Mouse (Mus musculus) heart, postnatal 25 days (tissue): ENCODE results near the gene Wasf3. TPM values are rescaled to one million over a fixed set of nuclear protein-coding genes. Genes with fewer than 3 reads are reported as not detected.
"Not testable (repeated sequence)": the region's sequence is repeated elsewhere in the genome, so short reads cannot be mapped to it uniquely, and the experiment has no call there.

Experiments used
- DNase-seq: peaks from one replicate; pipeline ENCODE4 v3.0.0; 2022; ENCODE audit warnings: low spot score
- intact Hi-C: fragments of 180-260 bp; cut with DNase I; formaldehyde crosslinking; loops from one replicate; pipeline ENCODE4 v1.15.1; 2025
- total RNA-seq, 2 experiments: library from RNA; stranded (reverse); gene quantifications; 2 replicates each; pipeline ENCODE4 v1.2.3; 2021

Gene Wasf3
- total RNA-seq, 2 experiments from 2014 or later = 0.44 to 0.48 TPM

- no peak for DNase-seq
These were observed 50.5 kb downstream of the Wasf3 start for GRCm38 (mm10) chr5:146435316-146435715.

DNA sequence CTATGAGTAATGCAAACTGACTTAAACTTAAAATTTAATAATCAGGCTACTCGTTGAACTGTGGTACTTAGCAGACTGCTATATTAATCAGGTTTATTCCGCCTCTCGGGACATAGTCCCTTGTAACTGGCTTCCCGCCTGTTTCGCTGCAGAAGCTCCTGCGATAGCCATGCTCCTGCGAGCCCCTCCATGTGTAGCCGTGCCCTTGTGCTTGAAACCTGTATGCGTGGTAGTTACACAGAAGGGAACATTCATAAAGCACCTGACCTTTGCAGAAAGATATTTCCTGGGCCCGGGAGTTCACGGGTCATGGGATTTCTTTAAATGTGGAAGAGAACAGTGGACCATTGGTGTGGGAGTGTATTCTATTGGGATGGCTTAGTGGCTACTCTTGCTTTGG is 52.0 kb downstream of the Wasf3 start:
- no peak for DNase-seq
- intact Hi-C loops = no loop called here

More at GRCm38 (mm10) chr5:146435316-146435715, 50.5 kb downstream of the Wasf3 start:
- intact Hi-C loops = no loop called here

GRCm38 (mm10) chr5:146439152-146439781 is 54.5 kb downstream of the Wasf3 start:
- intact Hi-C loops = no loop called here

GRCm38 (mm10) chr5:146440273-146440672 is 55.5 kb downstream of the Wasf3 start:
- intact Hi-C loops = no loop called here
- DNase-seq = no peak

More at GRCm38 (mm10) chr5:146439152-146439781, 54.5 kb downstream of the Wasf3 start:
- DNase-seq = no peak

- intact Hi-C loops = no loop called here
- DNase-seq = no peak
These were observed 58.0 kb downstream of the Wasf3 start for GRCm38 (mm10) chr5:146442767-146443166.

GRCm38 (mm10) chr5:146446633-146447032 is 61.8 kb downstream of the Wasf3 start:
- DNase-seq = no peak
- intact Hi-C loops = no loop called here

DNA sequence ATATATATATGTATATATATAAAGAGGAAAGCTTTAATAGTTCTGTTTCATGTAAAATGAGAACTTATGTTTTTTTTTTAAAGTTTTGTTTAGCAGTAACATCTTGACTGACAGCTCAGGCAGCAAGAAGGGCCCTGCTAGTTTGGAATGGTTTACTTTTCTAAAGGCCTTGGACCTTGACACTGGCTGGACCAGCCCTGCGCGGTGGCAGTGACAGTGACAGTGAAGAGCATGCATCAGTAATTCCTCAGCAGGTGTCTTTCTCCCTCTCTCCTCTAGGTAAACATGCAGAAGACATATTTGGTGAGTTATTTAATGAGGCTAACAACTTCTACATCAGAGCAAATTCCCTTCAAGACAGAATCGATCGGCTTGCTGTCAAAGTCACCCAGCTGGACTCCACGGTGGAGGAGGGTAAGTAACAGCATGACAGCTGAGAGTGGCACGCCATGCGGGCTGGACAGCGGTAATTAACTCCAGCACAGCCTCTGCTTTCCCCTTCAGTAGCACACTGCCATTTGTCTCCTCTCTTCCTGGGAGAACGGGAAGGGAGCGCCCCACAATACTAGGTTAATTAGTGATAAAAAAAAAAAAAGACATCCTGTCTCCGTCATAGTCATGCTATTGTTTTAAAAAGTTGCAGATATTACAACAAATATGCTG is 66.9 kb downstream of the Wasf3 start:
- intact Hi-C loops = no loop called here
- no peak for DNase-seq

- DNase-seq = no peak
- intact Hi-C loops = no loop called here
These were observed 68.8 kb downstream of the Wasf3 start for GRCm38 (mm10) chr5:146453556-146453955.

DNA sequence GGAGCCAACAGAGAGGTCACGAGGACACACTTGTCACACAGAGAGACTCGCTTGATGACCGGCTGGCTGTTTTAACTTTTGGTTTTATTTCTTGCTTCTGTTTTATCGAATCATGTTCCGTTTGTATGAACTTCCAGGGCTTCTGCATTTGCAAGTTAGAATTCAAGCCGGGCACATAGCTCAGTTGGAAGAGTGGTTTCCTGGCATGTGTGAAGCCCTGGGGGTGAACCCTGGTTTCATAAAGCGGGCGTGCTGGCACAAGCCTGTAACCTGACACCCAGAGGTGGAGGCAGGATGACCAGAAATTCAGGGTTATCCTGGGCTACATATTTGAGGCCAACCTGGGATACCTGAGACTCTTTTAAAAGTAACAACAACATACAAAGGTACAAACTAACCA is 76.8 kb downstream of the Wasf3 start:
- no peak for DNase-seq
- intact Hi-C loops = no loop called here

DNA sequence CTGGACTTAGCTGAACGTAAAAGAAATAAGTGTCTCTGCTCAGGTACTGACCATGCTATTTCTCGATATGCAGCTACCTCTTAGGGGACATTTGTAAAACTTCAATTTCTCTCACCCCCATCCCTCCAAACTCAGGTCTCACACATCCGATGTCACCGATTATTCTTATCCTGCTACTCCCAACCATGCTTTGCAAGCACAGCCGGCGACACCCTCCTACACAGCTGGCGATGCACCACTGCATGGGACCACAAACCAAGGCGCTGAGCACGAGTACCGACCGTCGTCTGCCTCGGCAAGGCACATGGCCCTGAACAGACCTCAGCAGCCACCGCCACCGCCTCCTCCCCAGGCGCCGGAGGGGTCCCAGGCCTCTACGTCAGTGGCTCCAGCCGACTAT is 81.9 kb downstream of the Wasf3 start:
- no peak for DNase-seq
- intact Hi-C loops = no loop called here

DNA sequence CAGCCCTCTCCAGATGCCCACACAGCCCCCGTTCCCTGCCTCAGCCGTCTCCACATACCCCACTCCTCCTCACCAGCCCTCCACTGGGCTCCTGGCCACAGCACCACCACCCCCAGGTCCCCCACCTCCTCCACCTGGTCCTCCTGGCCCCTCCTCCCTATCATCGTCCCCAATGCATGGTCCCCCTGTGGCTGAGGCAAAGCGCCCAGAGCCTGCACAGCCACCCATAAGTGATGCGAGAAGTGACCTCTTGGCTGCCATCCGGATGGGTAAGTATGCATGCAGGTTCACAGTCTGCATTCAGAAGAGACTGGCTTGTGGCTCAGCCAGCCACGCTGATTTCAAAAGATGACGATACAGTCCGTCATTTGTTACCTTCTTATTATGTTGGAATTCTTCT is 83.5 kb downstream of the Wasf3 start:
- intact Hi-C loops = no loop called here

DNA sequence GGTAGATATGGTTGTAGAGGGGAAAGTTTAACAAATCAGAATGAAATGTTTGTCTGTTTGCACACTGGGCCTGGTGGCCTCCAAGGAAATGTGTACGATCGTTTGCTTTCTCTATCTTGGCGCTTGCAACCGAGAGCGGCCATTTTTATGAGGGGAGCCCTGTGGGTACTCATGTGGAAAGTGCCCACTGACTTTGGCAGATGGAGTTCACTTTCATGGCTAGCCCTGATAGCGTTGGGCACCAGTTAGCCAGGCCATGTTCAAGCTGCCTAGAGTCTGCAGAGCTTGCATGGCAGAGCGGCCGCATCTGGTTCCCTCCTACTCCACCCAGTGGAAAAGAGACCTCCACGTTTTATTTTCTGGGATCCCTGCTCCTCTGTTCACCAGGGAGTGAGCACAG is 86.0 kb downstream of the Wasf3 start:
- intact Hi-C loops = no loop called here
- DNase-seq = no peak

More for the DNA sequence above, 83.5 kb downstream of the Wasf3 start:
- no peak for DNase-seq

DNA sequence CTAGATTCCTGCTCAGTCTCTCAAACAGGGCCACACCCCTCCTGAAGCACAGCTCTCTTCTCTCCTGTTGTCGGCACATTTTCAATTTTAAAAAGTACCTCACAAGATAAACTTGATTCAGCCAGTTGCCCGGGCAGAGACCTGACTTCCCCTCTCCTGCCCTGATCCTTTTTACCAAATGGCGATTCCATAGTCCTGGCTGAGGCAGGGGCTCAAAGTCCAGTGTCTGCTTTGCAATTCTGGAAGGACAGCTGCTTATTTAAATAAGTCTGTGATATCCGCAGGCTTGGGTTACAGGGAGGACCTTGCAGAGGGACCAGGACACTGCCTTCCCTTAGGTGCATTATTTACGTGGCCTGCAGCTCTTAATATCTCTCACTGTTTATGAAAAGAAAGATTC is 86.5 kb downstream of the Wasf3 start:
- intact Hi-C loops = no loop called here
- DNase-seq = no peak

- intact Hi-C loops = no loop called here
- no peak for DNase-seq
These were observed 87.0 kb downstream of the Wasf3 start for GRCm38 (mm10) chr5:146471821-146472220.

- not testable (repeated sequence) for DNase-seq
- intact Hi-C loops = loop anchor here (5.0 kb wide), 1 partner anchor 142 kb away; no protein-coding TSS in a partner anchor
These were observed 94.8 kb downstream of the Wasf3 start for GRCm38 (mm10) chr5:146479564-146479963.

DNA sequence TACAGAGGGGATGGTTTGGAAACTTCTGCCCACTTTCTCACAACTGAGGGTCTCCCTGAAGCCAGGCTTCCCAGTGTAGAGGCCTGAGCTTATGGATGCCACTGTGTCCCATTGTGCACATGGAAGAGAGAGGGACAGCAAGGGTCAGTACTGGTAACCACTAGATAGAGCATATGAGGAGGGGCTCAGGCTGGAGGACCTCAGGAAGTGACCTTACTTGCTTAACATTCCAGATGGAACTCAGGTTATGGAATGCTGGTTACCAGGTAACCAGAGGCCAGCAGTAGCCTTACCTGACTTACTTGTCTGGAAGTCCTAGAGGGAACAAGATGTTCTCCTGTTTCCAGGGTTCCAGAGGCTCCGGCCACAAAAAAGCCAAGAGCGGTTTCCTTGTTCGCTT is 96.9 kb downstream of the Wasf3 start, which contains the start of gene Gm6408:
Gene Gm6408 (plus strand): TSS at position 301 of the 400 bp plus-strand sequence.
- intact Hi-C loops = not testable (repeated sequence)

DNA sequence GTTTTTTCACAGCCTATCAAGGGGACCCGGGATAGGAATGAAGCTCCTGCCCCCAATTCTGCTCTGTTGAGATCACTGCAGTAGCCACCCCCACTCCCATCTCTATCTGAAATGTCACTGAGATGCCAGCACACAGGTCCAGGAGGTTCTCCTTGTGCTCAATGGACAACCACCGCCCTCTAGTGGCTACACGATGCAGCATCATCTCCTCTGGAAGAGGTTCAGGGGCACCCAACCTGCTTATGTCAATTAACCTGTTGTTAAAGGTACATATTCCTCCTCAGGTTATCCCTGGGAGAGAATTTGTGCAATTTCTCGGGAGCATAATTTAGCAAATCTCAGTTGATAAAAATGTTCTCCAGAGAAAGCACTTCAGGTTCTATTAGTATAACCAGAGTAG is 104.2 kb downstream of the Wasf3 start:
- DNase-seq, intact Hi-C loops: not testable (repeated sequence)

More for the DNA sequence above, 96.9 kb downstream of the Wasf3 start, which contains the start of gene Gm6408:
- not testable (repeated sequence) for DNase-seq

GRCm38 (mm10) chr5:146491063-146491462 is 106.3 kb downstream of the Wasf3 start, which contains the start of gene Gm6370:
Gene Gm6370 (plus strand): TSS chr5:146491363.
- DNase-seq, intact Hi-C loops: not testable (repeated sequence)

GRCm38 (mm10) chr5:146502099-146502498 is 117.3 kb downstream of the Wasf3 start, which contains the start of gene 4930449I24Rik:
Gene 4930449I24Rik (plus strand): TSS chr5:146502399.
- intact Hi-C loops = not testable (repeated sequence)

DNA sequence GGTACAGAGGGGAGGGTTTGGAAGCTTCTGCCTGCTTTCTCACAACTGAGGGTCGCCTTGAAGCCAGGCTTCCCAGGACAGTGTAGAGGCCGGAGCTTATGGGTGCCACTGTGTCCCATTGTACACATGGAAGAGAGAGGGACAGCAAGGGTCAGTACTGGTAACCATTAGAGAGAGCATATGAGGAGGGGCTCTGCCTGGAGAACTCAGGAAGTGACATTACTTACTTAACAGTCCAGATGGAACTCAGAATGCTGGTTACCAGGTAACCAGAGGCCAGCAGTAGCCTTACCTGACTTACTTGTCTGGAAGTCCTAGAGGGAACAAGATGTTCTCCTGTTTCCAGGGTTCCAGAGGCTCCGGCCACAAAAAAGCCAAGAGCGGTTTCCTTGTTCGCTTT is 129.0 kb downstream of the Wasf3 start, which contains the start of gene Gm3402:
Gene Gm3402 (plus strand): TSS at position 301 of the 400 bp plus-strand sequence.
- intact Hi-C loops, DNase-seq: not testable (repeated sequence)

More at GRCm38 (mm10) chr5:146502099-146502498, 117.3 kb downstream of the Wasf3 start, which contains the start of gene 4930449I24Rik:
- not testable (repeated sequence) for DNase-seq
